Comparison of ENCODE assay signal across 9 mouse cellular contexts in genomic region chr2:35539276-35539972, GRCm38 (mm10). TPM values are rescaled to one million over a fixed set of nuclear protein-coding genes. Genes with fewer than 3 reads are reported as not detected.
DNase-seq lines count a peak whose midpoint lies in the region; ATAC-seq and TF ChIP-seq lines count a peak whose summit lies in the region.
"Had no signal": no experiment of that assay in that cellular context is flagged by ENCODE, and none has a peak within 500 bp of the region (broad histone marks: within the 10 kb centered on the region; RNA-seq: fewer than 3 reads in every experiment).

No protein-coding gene starts in this region.

- peak; percentile 85 for ATAC-seq in frontal cortex, adult (ENCODE audit: low TSS enrichment)
- 0 out of 2 replicates have a peak, but pooled peaks have one; percentile 51 for ATAC-seq in hindbrain, embryonic 12.5 days (ENCODE audit: low FRiP score)

- H3K36me3 ChIP-seq in hindbrain, embryonic 12.5 days = no peaks in the 10 kb centered on the region

- no peak overlapping the region for H3K27ac ChIP-seq in cerebellum, adult 2 months (ENCODE audit: insufficient read depth, low read length)
- no peak overlapping the region for H3K27ac ChIP-seq in hindbrain, embryonic 12.5 days

- H3K4me2 ChIP-seq in hindbrain, embryonic 12.5 days (replicated peaks) = no peak overlapping the region

- peak; percentile 87 for TF ChIP-seq CTCF in cerebellum, adult 2 months (IDR thresholded peaks at IDR 0.05; ENCODE audit: borderline replicate concordance, insufficient read depth, low read depth, low read length)

- H3K27me3 ChIP-seq in cerebellum, adult 2 months (ENCODE audit: control insufficient read depth, insufficient read depth, low read length) = no peaks in the 10 kb centered on the region
- no peaks in the 10 kb centered on the region for H3K27me3 ChIP-seq in hindbrain, embryonic 12.5 days

- no peak overlapping the region for H3K9ac ChIP-seq in hindbrain, embryonic 12.5 days

- WGBS in cerebellum, adult 2 months = 20% methylated on average over 13 of the region's 13 CpGs
- 9% methylated on average over 13 of the region's 13 CpGs for WGBS in hindbrain, embryonic 12.5 days

- H3K4me1 ChIP-seq in cerebellum, adult 2 months (ENCODE audit: control insufficient read depth, insufficient read depth, low read length) = no peaks in the 10 kb centered on the region
- H3K4me1 ChIP-seq in hindbrain, embryonic 12.5 days = 0 out of 2 replicates have a peak, but pooled peaks cover 3% of the 10 kb centered on the region

- no peak for TF ChIP-seq POLR2A in cerebellum, adult 2 months (IDR thresholded peaks at IDR 0.05; ENCODE audit: borderline replicate concordance, insufficient read depth, low read length)

- DNase-seq in MEL-GATA-1-ER (ENCODE audit: extremely low read depth, low read depth) = peak; percentile 62
- DNase-seq in cerebellum, adult 2 months = peak; percentile 76 to 86
- DNase-seq in layer of hippocampus, postnatal 10 days (ENCODE audit: low spot score in 2 of 2) = peak; percentile 88 to 91
- DNase-seq in lung, postnatal 14 days = peak; percentile 88
- DNase-seq in retina, postnatal 1 day = peak; percentile 91
- DNase-seq in thymus, postnatal 4 days = peak; percentile 90

- no peak overlapping the region for H3K4me3 ChIP-seq in cerebellum, adult 2 months (replicated peaks; ENCODE audit: insufficient read depth, low read depth, low read length)
- H3K4me3 ChIP-seq in hindbrain, embryonic 12.5 days = no peak overlapping the region
- H3K4me3 ChIP-seq: myocyte had no signal

- no peaks in the 10 kb centered on the region for H3K9me3 ChIP-seq in hindbrain, embryonic 12.5 days (replicated peaks)

RNA-seq across cellular contexts. Expression of gene Dab2ip, which starts 18.6 kb away (rescaled TPM):
- 136 and 171 TPM in 2 replicates for polyA plus RNA-seq in cerebellum, adult 2 months (2012; rRNA removed)
- polyA plus RNA-seq in hindbrain, embryonic 12.5 days (2016; fragmentation: Nextera tagmentation; extraction: Ambion mirVana) = 64.8 and 68.1 TPM in 2 replicates
- 100 to 1,000 TPM; 130 TPM for total RNA-seq in layer of hippocampus, postnatal 10 days (2021)
